Mouse (Mus musculus) embryonic fibroblast, embryonic 13.5 days (primary cell): ENCODE results near the gene Ppp3r2.

Experiments used
- CTCF ChIP-seq: IDR thresholded peaks from 2 replicates; pipeline ENCODE4 v1.5.1; 2011; ENCODE audit warnings: mild to moderate bottlenecking, control low read depth, low read length, moderate library complexity, borderline replicate concordance; ENCODE audit not compliant: insufficient read depth
- POLR2A ChIP-seq: IDR thresholded peaks from 2 replicates; pipeline ENCODE4 v1.6.1; 2011; ENCODE audit warnings: low read depth, mild to moderate bottlenecking, control low read depth, low read length, moderate library complexity

DNA sequence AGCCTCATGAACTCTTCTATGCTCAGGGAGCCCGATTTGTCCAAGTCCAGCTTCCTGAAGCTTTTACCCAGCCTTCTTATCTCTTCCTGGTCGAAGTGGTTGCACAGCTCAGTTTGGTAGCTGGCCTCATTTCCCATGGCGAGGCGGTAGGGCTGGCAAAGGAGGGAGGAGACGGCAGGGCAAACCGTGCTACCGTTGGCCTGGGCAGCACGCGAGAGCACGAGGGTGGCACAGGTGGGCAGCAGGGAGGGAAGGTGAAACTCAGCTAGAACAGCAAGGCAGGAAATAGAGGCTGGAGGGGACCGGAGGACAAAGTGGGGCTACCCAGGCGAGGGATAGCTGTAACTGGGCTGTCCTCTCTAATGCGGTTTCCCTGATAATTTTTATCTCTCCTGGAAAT is at the start of gene Ppp3r2:
- TF ChIP-seq CTCF (no peak), POLR2A (no peak)
